Mouse (Mus musculus) MEL (cell line): ENCODE measurements around the gene Spef2. TPM values are rescaled to one million over a fixed set of nuclear protein-coding genes. Genes with fewer than 3 reads are reported as not detected.

Experiments used
- DNase-seq: peaks from one replicate; pipeline ENCODE4 v3.0.0; 2011; ENCODE audit warnings: low read depth, low spot score
- H3K27ac ChIP-seq: 2 replicates; pipeline ENCODE4 v1.5.1; 2012; ENCODE audit warnings: low read depth, mild to moderate bottlenecking, control low read depth, low read length, moderate library complexity; ENCODE audit not compliant: control insufficient read depth
- H3K27me3 ChIP-seq, 2 experiments: fragments of 150-350 bp in 1 of 2; sonication (generic) in 1 of 2; 2 replicates each; pipeline ENCODE4 v1.6.1; 2012; ENCODE audit warnings: low read length in 2 of 2, mild to moderate bottlenecking in 2 of 2, improper control_type of control experiment in 1 of 2, moderate library complexity in 1 of 2; ENCODE audit not compliant: insufficient read depth in 2 of 2, control insufficient read depth in 1 of 2
- H3K36me3 ChIP-seq, 2 experiments: 2 replicates each; pipeline ENCODE4 v1.6.1; 2012 to 2014; ENCODE audit warnings: low read length in 2 of 2, improper control_type of control experiment in 1 of 2, inconsistent platforms in 1 of 2, mild to moderate bottlenecking in 1 of 2; ENCODE audit not compliant: insufficient read depth in 2 of 2, control insufficient read depth in 1 of 2
- H3K4me1 ChIP-seq, 2 experiments: fragments of 150-350 bp in 1 of 2; sonication (generic) in 1 of 2; 2 replicates each; pipeline ENCODE4 v1.6.1; 2012; ENCODE audit warnings: low read length in 2 of 2, improper control_type of control experiment in 1 of 2, mild to moderate bottlenecking in 1 of 2; ENCODE audit not compliant: insufficient read depth in 2 of 2, control insufficient read depth in 1 of 2
- H3K4me3 ChIP-seq, 2 experiments: fragments of 150-350 bp in 1 of 2; sonication (generic) in 1 of 2; 2 replicates each; pipeline ENCODE4 v1.5.1; 2012; ENCODE audit warnings: low read depth in 2 of 2, low read length in 2 of 2, mild to moderate bottlenecking in 2 of 2, moderate library complexity in 2 of 2, control low read depth in 1 of 2, improper control_type of control experiment in 1 of 2; ENCODE audit not compliant: control insufficient read depth in 1 of 2, insufficient read depth in 1 of 2
- H3K79me2 ChIP-seq: 2 replicates; pipeline ENCODE4 v1.6.1; 2012; ENCODE audit warnings: mild to moderate bottlenecking, low read length, moderate library complexity; ENCODE audit not compliant: control insufficient read depth, poor library complexity, insufficient read depth
- H3K9ac ChIP-seq: 2 replicates; pipeline ENCODE4 v1.6.1; 2012; ENCODE audit warnings: low read depth, mild to moderate bottlenecking, control low read depth, low read length, moderate library complexity; ENCODE audit not compliant: control insufficient read depth, poor library complexity, severe bottlenecking
- H3K9me3 ChIP-seq: fragments of 150-350 bp; sonication (generic); replicated peaks from 2 replicates; pipeline ENCODE4 v1.6.1; 2012; ENCODE audit warnings: mild to moderate bottlenecking, low read length, improper control_type of control experiment, moderate library complexity; ENCODE audit not compliant: insufficient read depth
- BHLHE40 ChIP-seq: IDR thresholded peaks from 2 replicates; pipeline ENCODE4 v1.6.1; 2012; ENCODE audit warnings: low read depth, mild to moderate bottlenecking, inconsistent platforms, low read length, improper control_type of control experiment, borderline replicate concordance
- CHD2 ChIP-seq: IDR thresholded peaks from 2 replicates; pipeline ENCODE4 v1.6.1; 2011; ENCODE audit warnings: low read length, improper control_type of control experiment
- CTCF ChIP-seq, 3 experiments: IDR thresholded peaks in 2 of 3; conservative IDR thresholded peaks in 1 of 3; 2 replicates each; pipeline ENCODE4 v1.5.1; 2011 to 2012; ENCODE audit warnings: low read length in 3 of 3, low read depth in 2 of 3, mild to moderate bottlenecking in 2 of 3, improper control_type of control experiment in 1 of 3, inconsistent platforms in 1 of 3, mixed read lengths in 1 of 3, moderate library complexity in 1 of 3; ENCODE audit not compliant: control insufficient read depth in 1 of 3, insufficient read depth in 1 of 3, poor library complexity in 1 of 3, severe bottlenecking in 1 of 3
- E2F4 ChIP-seq: IDR thresholded peaks from 2 replicates; pipeline ENCODE4 v1.6.1; 2011; ENCODE audit warnings: low read depth, low read length, improper control_type of control experiment, borderline replicate concordance
- ELF1 ChIP-seq: IDR thresholded peaks from 2 replicates; pipeline ENCODE4 v1.6.1; 2014; ENCODE audit warnings: low read depth, mild to moderate bottlenecking, inconsistent platforms, low read length, improper control_type of control experiment, moderate library complexity
- ETS1 ChIP-seq: IDR thresholded peaks from 2 replicates; pipeline ENCODE4 v1.6.1; 2012; ENCODE audit warnings: low read depth, mild to moderate bottlenecking, inconsistent platforms, low read length, improper control_type of control experiment, moderate library complexity
- GABPA ChIP-seq: IDR thresholded peaks from 2 replicates; pipeline ENCODE4 v1.6.1; 2012; ENCODE audit warnings: low read depth, mild to moderate bottlenecking, inconsistent platforms, low read length, improper control_type of control experiment, moderate library complexity
- GATA1 ChIP-seq: IDR thresholded peaks from 2 replicates; pipeline ENCODE4 v1.6.1; 2011; ENCODE audit warnings: low read depth, low read length, improper control_type of control experiment
- JUND ChIP-seq: IDR thresholded peaks from 2 replicates; pipeline ENCODE4 v1.6.1; 2011; ENCODE audit warnings: low read depth, mild to moderate bottlenecking, improper control_type of control experiment, low read length
- KAT2A ChIP-seq: conservative IDR thresholded peaks from 2 replicates; pipeline ENCODE4 v1.6.1; 2012; ENCODE audit warnings: low read depth, low read length, improper control_type of control experiment, inconsistent platforms
- MAFK ChIP-seq: IDR thresholded peaks from 2 replicates; pipeline ENCODE4 v1.6.1; 2011; ENCODE audit warnings: low read depth, mild to moderate bottlenecking, low read length, improper control_type of control experiment, borderline replicate concordance
- MAX ChIP-seq: IDR thresholded peaks from 2 replicates; pipeline ENCODE4 v1.6.1; 2011; ENCODE audit warnings: low read length, improper control_type of control experiment
- MXI1 ChIP-seq: IDR thresholded peaks from 2 replicates; pipeline ENCODE4 v1.6.1; 2011; ENCODE audit warnings: mild to moderate bottlenecking, low read depth, low read length, improper control_type of control experiment
- NELFE ChIP-seq: IDR thresholded peaks from 2 replicates; pipeline ENCODE4 v1.6.1; 2011; ENCODE audit warnings: low read depth, low read length, improper control_type of control experiment
- NRF1 ChIP-seq: IDR thresholded peaks from 2 replicates; pipeline ENCODE4 v1.6.1; 2014; ENCODE audit warnings: low read depth, mild to moderate bottlenecking, inconsistent platforms, low read length, improper control_type of control experiment, moderate library complexity; ENCODE audit not compliant: poor library complexity, insufficient read depth, severe bottlenecking
- POLR2A ChIP-seq, 2 experiments: IDR thresholded peaks; 2 replicates each; pipeline ENCODE4 v1.6.1; 2011 to 2012; ENCODE audit warnings: low read length in 2 of 2, mild to moderate bottlenecking in 2 of 2, control low read depth in 1 of 2, improper control_type of control experiment in 1 of 2, low read depth in 1 of 2, moderate library complexity in 1 of 2; ENCODE audit not compliant: control insufficient read depth in 1 of 2, insufficient read depth in 1 of 2, poor library complexity in 1 of 2
- POLR2AphosphoS2 ChIP-seq: IDR thresholded peaks from 2 replicates; pipeline ENCODE4 v1.6.1; 2011; ENCODE audit warnings: low read length, improper control_type of control experiment
- POLR2AphosphoS5 ChIP-seq: IDR thresholded peaks from 2 replicates; pipeline ENCODE4 v1.6.1; 2012; ENCODE audit warnings: low read depth, borderline replicate concordance, mild to moderate bottlenecking, inconsistent platforms, low read length, moderate library complexity, mixed read lengths
- RCOR1 ChIP-seq: IDR thresholded peaks from 2 replicates; pipeline ENCODE4 v1.6.1; 2012; ENCODE audit warnings: low read depth, mild to moderate bottlenecking, inconsistent platforms, low read length, improper control_type of control experiment
- SMC3 ChIP-seq: IDR thresholded peaks from 2 replicates; pipeline ENCODE4 v1.6.1; 2011; ENCODE audit warnings: low read depth, low read length, improper control_type of control experiment
- TAL1 ChIP-seq: IDR thresholded peaks from 2 replicates; pipeline ENCODE4 v1.6.1; 2012; ENCODE audit warnings: mild to moderate bottlenecking, inconsistent platforms, low read length, moderate library complexity, mixed read lengths
- TBP ChIP-seq: IDR thresholded peaks from 2 replicates; pipeline ENCODE4 v1.8.0; 2011; ENCODE audit warnings: low read depth, low read length, improper control_type of control experiment
- TCF12 ChIP-seq: IDR thresholded peaks from 2 replicates; pipeline ENCODE4 v1.6.1; 2014; ENCODE audit warnings: low read depth, mild to moderate bottlenecking, inconsistent platforms, low read length, improper control_type of control experiment, moderate library complexity
- UBTF ChIP-seq: IDR thresholded peaks from 2 replicates; pipeline ENCODE4 v1.6.1; 2012; ENCODE audit warnings: low read depth, mild to moderate bottlenecking, inconsistent platforms, low read length, improper control_type of control experiment, moderate library complexity, borderline replicate concordance; ENCODE audit not compliant: insufficient read depth
- USF2 ChIP-seq, 2 experiments: IDR thresholded peaks; 2 replicates each; pipeline ENCODE4 v1.6.1; 2011 to 2012; ENCODE audit warnings: improper control_type of control experiment in 2 of 2, low read length in 2 of 2, borderline replicate concordance in 1 of 2, inconsistent platforms in 1 of 2, low read depth in 1 of 2, mild to moderate bottlenecking in 1 of 2; ENCODE audit not compliant: insufficient read depth in 1 of 2
- ZC3H11A ChIP-seq: IDR thresholded peaks from 2 replicates; pipeline ENCODE4 v1.6.1; 2012; ENCODE audit warnings: low read depth, mild to moderate bottlenecking, inconsistent platforms, low read length, improper control_type of control experiment
- ZKSCAN1 ChIP-seq: IDR thresholded peaks from 2 replicates; pipeline ENCODE4 v1.6.1; 2012; ENCODE audit warnings: low read depth, mild to moderate bottlenecking, inconsistent platforms, low read length, improper control_type of control experiment, moderate library complexity
- polyA plus RNA-seq, 2 experiments: library from polyadenylated mRNA; stranded (reverse) in 1 of 2; unstranded in 1 of 2; fragments of >175 nt in 1 of 2; fragments of >200 nt in 1 of 2; gene quantifications; 2 replicates each; pipeline versions ENCODE4 v1.2.1 to v1.2.4; 2012; ENCODE audit warnings: low replicate concordance in 2 of 2, low read depth in 1 of 2; ENCODE audit not compliant: insufficient read length in 2 of 2, insufficient read depth in 1 of 2, missing spikeins in 1 of 2
- total RNA-seq: library from RNA; depleted of rRNA; stranded (reverse); fragments of 300-350 nt; gene quantifications from 2 replicates; pipeline ENCODE4 v1.2.3, GENCODE M21; 2012

The Spef2 gene
- total and polyA plus RNA-seq, 3 experiments, result 0.08 TPM; not detected in 2

DNA sequence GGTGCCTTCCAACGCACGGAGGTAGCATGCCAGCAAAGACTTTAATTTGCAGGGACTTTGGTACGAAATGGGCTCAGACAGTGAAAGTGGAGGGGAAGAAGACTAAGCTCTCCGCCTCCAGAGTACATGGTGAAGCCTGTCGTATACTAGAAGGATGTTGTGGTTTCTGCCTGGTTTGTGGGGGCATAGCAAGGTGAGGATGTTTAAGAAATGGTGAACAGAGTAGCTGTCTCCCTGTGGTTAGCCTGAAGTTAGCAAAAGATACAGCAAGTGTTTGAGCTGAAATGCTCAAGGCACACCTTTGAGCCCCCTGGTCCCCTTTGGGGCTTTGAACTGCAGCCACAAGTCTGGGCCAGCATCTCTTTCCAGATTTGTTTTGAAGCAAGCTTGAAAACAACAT, 173.9 kb downstream of the Spef2 start:
- Histone ChIP-seq H3K27ac (no peak overlapping the region), H3K9me3 (no peaks in the 10 kb centered on the region), H3K4me3 (no peak overlapping the region), H3K79me2 (no peaks in the 10 kb centered on the region), H3K36me3 (no peaks in the 10 kb centered on the region), H3K4me1 (no peaks in the 10 kb centered on the region), H3K27me3 (peaks cover 0 to 5% of the 10 kb centered on the region in 2 experiments; a peak in 3 of 4 replicates), H3K9ac (no peak overlapping the region)
- no peak for DNase-seq
- TF ChIP-seq ELF1 (no peak), GABPA (no peak), RCOR1 (no peak), USF2 (IDR thresholded peaks at IDR 0.05; ENCODE audit: borderline replicate concordance in 1 of 2, insufficient read depth in 1 of 2, low read depth in 1 of 2, low read length in 2 of 2) (no peak), JUND (no peak), CHD2 (no peak), MAX (no peak), ZKSCAN1 (no peak), POLR2AphosphoS5 (no peak)

- Histone ChIP-seq H3K4me3 (no peak overlapping the region), H3K27me3 (peaks cover 0 to 8% of the 10 kb centered on the region in 2 experiments; a peak in 3 of 4 replicates), H3K79me2 (no peaks in the 10 kb centered on the region), H3K9me3 (no peaks in the 10 kb centered on the region), H3K4me1 (no peaks in the 10 kb centered on the region), H3K9ac (no peak overlapping the region), H3K27ac (no peak overlapping the region), H3K36me3 (no peaks in the 10 kb centered on the region)
- no peak for DNase-seq
- TF ChIP-seq TBP (no peak), TAL1 (no peak), ZC3H11A (no peak), UBTF (no peak), GATA1 (no peak), JUND (no peak), KAT2A (no peak), CTCF (IDR thresholded peaks at IDR 0.05 in 2 of 3, conservative IDR thresholded peaks at IDR 0.05 in 1 of 3; ENCODE audit: control insufficient read depth in 1 of 3, insufficient read depth in 1 of 3, low read depth in 2 of 3, low read length in 3 of 3, poor library complexity in 1 of 3, severe bottlenecking in 1 of 3) (no peak), SMC3 (no peak), NRF1 (no peak), MAFK (no peak), E2F4 (no peak), POLR2AphosphoS2 (no peak), MXI1 (no peak), TCF12 (no peak), NELFE (no peak), ETS1 (no peak), GABPA (no peak), BHLHE40 (no peak), POLR2A (IDR thresholded peaks at IDR 0.05; ENCODE audit: control insufficient read depth in 1 of 2, insufficient read depth in 1 of 2, low read depth in 1 of 2, low read length in 2 of 2, poor library complexity in 1 of 2) (no peak)
Observed at GRCm38 (mm10) chr15:9573361-9573760, 175.3 kb downstream of the Spef2 start.
